Mouse (Mus musculus) midbrain, postnatal 0 days (tissue): ENCODE data around the gene Nell2. TPM values are rescaled to one million over a fixed set of nuclear protein-coding genes. Genes with fewer than 3 reads are reported as not detected.

Source experiments
- ATAC-seq: fragments of 200-750 bp; cut with Nextera tagmentation; 2 replicates; pipeline ENCODE4 v1.8.0; 2017; ENCODE audit warnings: moderate number of reproducible peaks, mild to moderate bottlenecking, moderate TSS enrichment, moderate library complexity; ENCODE audit not compliant: low FRiP score
- DNase-seq: peaks from one replicate; pipeline ENCODE4 v3.0.0-alpha.2; 2015; ENCODE audit warnings: low spot score
- H3K27ac ChIP-seq: fragments of 300-500 bp; sonication (generic); 2 replicates; pipeline ENCODE4 v1.5.1; 2014; ENCODE audit warnings: low read depth, mild to moderate bottlenecking, low read length, mixed read lengths
- H3K27me3 ChIP-seq: fragments of 300-500 bp; sonication (generic); 2 replicates; pipeline ENCODE4 v1.6.1; 2014; ENCODE audit warnings: low read length, control low read depth, mixed read lengths; ENCODE audit not compliant: insufficient read depth
- H3K36me3 ChIP-seq: fragments of 300-500 bp; sonication (generic); 2 replicates; pipeline ENCODE4 v1.6.1; 2014; ENCODE audit warnings: low read length, control low read depth, mixed read lengths; ENCODE audit not compliant: insufficient read depth
- H3K4me1 ChIP-seq: fragments of 300-500 bp; sonication (generic); 2 replicates; pipeline ENCODE4 v1.6.1; 2014; ENCODE audit warnings: mild to moderate bottlenecking, control low read depth, antibody characterized with exemption, low read length, mixed read lengths; ENCODE audit not compliant: insufficient read depth
- H3K4me2 ChIP-seq: fragments of 300-500 bp; sonication (generic); 2 replicates; pipeline ENCODE4 v1.6.1; 2014; ENCODE audit warnings: low read depth, mild to moderate bottlenecking, low read length, mixed read lengths; ENCODE audit not compliant: poor library complexity, severe bottlenecking
- H3K4me3 ChIP-seq: fragments of 300-500 bp; sonication (generic); 2 replicates; pipeline ENCODE4 v1.5.1; 2014; ENCODE audit warnings: low read depth, mild to moderate bottlenecking, low read length, moderate library complexity
- H3K9ac ChIP-seq: fragments of 300-500 bp; sonication (generic); replicated peaks from 2 replicates; pipeline ENCODE4 v1.6.1; 2014; ENCODE audit warnings: mild to moderate bottlenecking, low read length, moderate library complexity, mixed read lengths; ENCODE audit not compliant: poor library complexity, severe bottlenecking
- H3K9me3 ChIP-seq: fragments of 300-500 bp; sonication (generic); 2 replicates; pipeline ENCODE4 v1.6.1; 2016; ENCODE audit warnings: low read length, control low read depth
- CTCF ChIP-seq: IDR thresholded peaks from 2 replicates; pipeline ENCODE4 v1.5.1; 2016; ENCODE audit warnings: antibody characterized with exemption, mild to moderate bottlenecking
- WGBS: fragments of 180-500 bp; shearing (Covaris S2); extraction: QIAGEN DNeasy Blood & Tissue Kit; methylation state at CpG from one replicate; pipeline ENCODE4 v1.1.7; 2014; 5-methylcytosine and 5-hydroxymethylcytosine counted together
- polyA plus RNA-seq: library from polyadenylated mRNA; unstranded; fragments of >200 nt; fragmentation: Nextera tagmentation; extraction: Ambion mirVana; gene quantifications from 2 replicates; pipeline ENCODE4 v1.2.1, GENCODE M21; 2015
- total RNA-seq: library from RNA; depleted of rRNA; stranded (reverse); fragments of >200 nt; gene quantifications from 2 replicates; pipeline ENCODE4 v1.2.3, GENCODE M21; 2014

Gene Nell2
- total and polyA plus RNA-seq, 2 experiments from 2014 or later: 181 to 199 TPM

GRCm38 (mm10) chr15:95210551-95210950 is 317.8 kb downstream of the Nell2 start:
- Histone ChIP-seq H3K4me1 (no peaks in the 10 kb centered on the region), H3K36me3 (no peaks in the 10 kb centered on the region), H3K27me3 (no peaks in the 10 kb centered on the region), H3K9me3 (no peaks in the 10 kb centered on the region), H3K27ac (no peak overlapping the region), H3K4me3 (no peak overlapping the region), H3K9ac (no peak overlapping the region), H3K4me2 (no peak overlapping the region)
- ATAC-seq: no peak
- no peak for DNase-seq
- no peak for TF ChIP-seq CTCF
- 76% methylated on average over 4 of the region's 4 CpGs for WGBS

GRCm38 (mm10) chr15:95209186-95209585 is 319.2 kb downstream of the Nell2 start:
- no peak overlapping the region for H3K9ac ChIP-seq
- no peak for ATAC-seq
- TF ChIP-seq CTCF: no peak
- H3K4me3 ChIP-seq: no peak overlapping the region
- 93% methylated on average over 4 of the region's 4 CpGs for WGBS
- H3K9me3 ChIP-seq: no peaks in the 10 kb centered on the region
- H3K27me3 ChIP-seq: no peaks in the 10 kb centered on the region
- H3K4me2 ChIP-seq: no peak overlapping the region
- no peaks in the 10 kb centered on the region for H3K4me1 ChIP-seq
- no peaks in the 10 kb centered on the region for H3K36me3 ChIP-seq
- DNase-seq: no peak
- no peak overlapping the region for H3K27ac ChIP-seq

DNA sequence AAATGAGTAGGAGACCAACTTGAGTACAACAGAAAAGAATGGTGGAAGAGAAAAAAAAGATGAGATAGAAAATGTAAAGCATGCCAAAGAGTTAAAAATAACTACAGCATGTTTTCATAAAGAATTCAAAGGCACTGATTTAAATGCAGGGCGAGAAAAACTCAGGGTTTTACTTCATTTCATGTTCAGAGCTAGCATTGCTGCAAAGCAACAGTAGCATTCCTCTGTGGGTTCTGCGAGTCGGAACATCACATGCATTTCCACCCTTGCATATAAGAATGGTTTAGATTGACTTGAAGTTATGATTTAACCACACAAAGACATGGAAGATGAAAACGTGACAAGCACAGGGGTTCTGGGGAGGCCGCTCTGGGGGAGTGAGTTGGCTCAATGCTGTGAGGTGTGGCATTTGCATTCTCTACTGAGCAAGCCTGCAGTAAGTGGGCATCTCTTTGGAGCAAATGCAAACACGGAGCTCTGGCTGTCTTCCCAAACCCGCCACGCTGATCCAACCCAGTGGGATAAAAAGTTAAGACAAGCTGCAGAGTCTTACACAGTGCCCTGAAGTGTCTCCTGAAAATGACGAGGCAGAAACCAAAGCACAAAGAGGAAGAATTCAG is 334.6 kb downstream of the Nell2 start:
- Histone ChIP-seq H3K4me1 (no peaks in the 10 kb centered on the region), H3K9me3 (no peaks in the 10 kb centered on the region), H3K4me3 (no peak overlapping the region), H3K9ac (no peak overlapping the region), H3K36me3 (no peaks in the 10 kb centered on the region), H3K27ac (no peak overlapping the region), H3K4me2 (no peak overlapping the region), H3K27me3 (no peaks in the 10 kb centered on the region)
- ATAC-seq: no peak
- TF ChIP-seq CTCF: no peak
- no peak for DNase-seq
- 41% methylated on average over 9 of the region's 9 CpGs for WGBS

- no peak overlapping the region for H3K9ac ChIP-seq
- ATAC-seq (no peak), DNase-seq (no peak)
- WGBS: 82% methylated on average over 8 of the region's 8 CpGs
- no peak for TF ChIP-seq CTCF
- no peaks in the 10 kb centered on the region for H3K27me3 ChIP-seq
- no peaks in the 10 kb centered on the region for H3K36me3 ChIP-seq
- H3K4me1 ChIP-seq: no peaks in the 10 kb centered on the region
- H3K4me2 ChIP-seq: no peak overlapping the region
- H3K4me3 ChIP-seq: no peak overlapping the region
- no peak overlapping the region for H3K27ac ChIP-seq
- no peaks in the 10 kb centered on the region for H3K9me3 ChIP-seq
Measured at GRCm38 (mm10) chr15:95192951-95193350, 335.4 kb downstream of the Nell2 start.

- no peak for ATAC-seq
Measured at GRCm38 (mm10) chr15:95186226-95186625, 342.1 kb downstream of the Nell2 start.

DNA sequence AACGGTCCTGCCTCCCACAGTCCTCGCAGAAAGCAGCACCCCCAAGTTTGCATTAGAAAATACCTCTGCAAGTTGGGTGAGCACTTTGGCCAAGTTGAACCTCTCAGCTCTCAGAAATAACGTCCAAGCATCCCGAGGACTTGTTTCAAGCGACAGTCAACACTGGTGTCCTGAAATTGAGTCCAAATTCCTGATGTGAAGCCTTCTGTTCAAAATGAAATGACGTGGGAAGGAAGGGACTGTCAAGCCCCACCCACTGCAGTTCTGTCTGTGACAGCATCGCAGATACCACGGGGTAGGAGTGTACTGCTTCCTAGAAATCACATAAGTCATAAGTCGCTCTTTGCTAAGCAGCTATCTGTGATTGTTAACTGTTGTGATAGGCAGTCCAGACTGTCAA is 342.9 kb downstream of the Nell2 start:
- H3K27me3 ChIP-seq: no peaks in the 10 kb centered on the region
- H3K36me3 ChIP-seq: no peaks in the 10 kb centered on the region
- 56% methylated on average over 9 of the region's 9 CpGs for WGBS
- no peak overlapping the region for H3K4me3 ChIP-seq
- no peaks in the 10 kb centered on the region; the same call in 1 of the 2 replicates for H3K4me1 ChIP-seq
- H3K9me3 ChIP-seq: no peaks in the 10 kb centered on the region
- H3K27ac ChIP-seq: no peak overlapping the region
- DNase-seq: no peak
- TF ChIP-seq CTCF: no peak
- no peak for ATAC-seq
- no peak overlapping the region for H3K9ac ChIP-seq
- no peak overlapping the region for H3K4me2 ChIP-seq

More at GRCm38 (mm10) chr15:95186226-95186625, 342.1 kb downstream of the Nell2 start:
- Histone ChIP-seq H3K9ac (no peak overlapping the region), H3K4me1 (no peaks in the 10 kb centered on the region; the same call in 1 of the 2 replicates), H3K27ac (no peak overlapping the region), H3K4me3 (no peak overlapping the region), H3K36me3 (no peaks in the 10 kb centered on the region), H3K27me3 (no peaks in the 10 kb centered on the region), H3K4me2 (no peak overlapping the region), H3K9me3 (no peaks in the 10 kb centered on the region)
- DNase-seq: no peak
- 58% methylated on average over 10 of the region's 10 CpGs for WGBS
- no peak for TF ChIP-seq CTCF
